Mouse (Mus musculus): ENCODE data around the gene Nxf1. TPM values are rescaled to one million over a fixed set of nuclear protein-coding genes. Genes with fewer than 3 reads are reported as not detected.
A peak's percentile ranks its signal among the peaks of the same experiment; 100 is the strongest.

Nxf1 gene
- polyA plus RNA-seq, 1 experiment from 2014 or later: 54.5 TPM

DNA sequence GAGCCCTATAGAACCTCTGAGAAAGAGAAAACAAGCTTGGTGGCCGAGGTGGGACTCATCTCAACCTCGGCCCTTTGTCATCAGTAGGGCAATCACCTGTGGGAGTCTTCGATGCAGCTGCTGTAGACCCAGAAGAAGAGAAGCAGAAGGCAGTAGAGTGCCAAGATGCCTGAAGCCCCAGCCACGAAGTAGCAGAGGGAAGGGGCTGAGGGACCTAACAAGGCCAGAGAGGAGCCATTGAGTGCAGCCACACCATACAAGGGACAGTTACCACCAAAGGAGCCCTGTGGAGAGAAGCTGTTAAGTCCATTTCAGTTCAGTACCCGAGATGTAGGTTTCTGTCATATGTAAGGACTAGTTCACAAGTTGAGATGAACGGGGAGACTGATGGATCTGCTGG is 16.5 kb downstream of the Nxf1 start:
- no peaks in the 10 kb centered on the region for H3K9me3 ChIP-seq (ENCODE audit: control insufficient read depth)
- H3K4me2 ChIP-seq (replicated peaks; ENCODE audit: low read depth): peak overlapping the region; percentile 96
- H3K27me3 ChIP-seq (replicated peaks; ENCODE audit: control insufficient read depth, insufficient read depth, low read length): no peaks in the 10 kb centered on the region
- peak overlapping the region; percentile 73 for H3K4me3 ChIP-seq (ENCODE audit: low read depth, low read length)
- TF ChIP-seq CTCF (IDR thresholded peaks at IDR 0.05; ENCODE audit: low read depth): no peak
- peaks cover 10% of the 10 kb centered on the region for H3K36me3 ChIP-seq (ENCODE audit: control insufficient read depth, insufficient read depth)
- 0 out of 2 replicates have a peak overlapping the region, but pooled peaks have one; percentile 98 for H3K27ac ChIP-seq (ENCODE audit: low read depth, low read length)
- 36% methylated on average over 6 of the region's 6 CpGs for WGBS
- H3K9ac ChIP-seq (ENCODE audit: low read depth, low read length): peak overlapping the region; percentile 89
- H3K4me1 ChIP-seq (replicated peaks; ENCODE audit: control insufficient read depth, insufficient read depth, low read length): peaks cover 5% of the 10 kb centered on the region; the same call in 1 of the 2 replicates
- no peak for ATAC-seq

DNA sequence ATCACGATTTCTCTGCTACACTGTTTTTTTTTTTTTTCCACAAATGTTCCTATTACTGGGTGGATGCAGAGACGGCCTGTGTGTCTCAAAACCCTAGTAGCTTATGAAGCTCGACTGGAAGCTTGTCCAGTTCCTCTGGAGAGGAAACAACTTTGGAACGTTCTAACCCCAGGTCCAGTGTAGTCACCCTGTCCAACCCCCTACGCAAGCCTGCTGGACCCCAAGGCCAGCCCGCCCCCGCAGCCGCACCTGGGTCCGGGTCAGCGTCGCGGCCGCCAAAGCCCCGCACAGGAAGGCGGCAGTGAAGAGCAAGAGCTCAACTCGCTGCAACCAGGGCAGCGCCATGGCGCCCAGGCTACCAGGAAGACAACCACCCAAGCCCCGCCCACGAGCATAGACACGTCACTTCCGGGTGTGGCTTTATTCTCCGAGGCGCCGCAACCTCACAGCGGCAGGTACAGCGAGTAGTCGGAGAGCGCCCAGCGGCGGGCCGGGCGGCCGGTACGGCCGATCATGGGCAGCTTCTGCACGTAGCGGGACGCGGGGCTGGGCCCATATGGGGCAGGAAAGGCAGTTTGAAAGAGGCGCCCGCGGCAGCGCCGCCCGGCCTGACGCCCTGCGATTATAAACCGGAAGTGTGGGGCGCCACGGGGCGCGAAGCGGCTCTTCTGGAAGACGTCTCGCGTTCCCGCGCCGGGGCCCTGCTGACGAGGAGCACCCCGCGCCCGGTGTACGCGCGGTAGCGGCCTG is 17.4 kb downstream of the Nxf1 start, which contains the start of gene Tmem179b:
Gene Tmem179b (minus strand): TSS at position 382 of the 750 bp plus-strand sequence.
- peak within 1 kb of the TSS; percentile 73 for H3K4me3 ChIP-seq (ENCODE audit: low read depth, low read length)
- peak within 1 kb of the TSS; percentile 89 for H3K9ac ChIP-seq (ENCODE audit: low read depth, low read length)
- WGBS: under 1% methylated on average over 68 of the region's 68 CpGs
- H3K9me3 ChIP-seq (ENCODE audit: control insufficient read depth): no peaks in the 10 kb centered on the region
- no peaks in the 10 kb centered on the region for H3K27me3 ChIP-seq (replicated peaks; ENCODE audit: control insufficient read depth, insufficient read depth, low read length)
- ATAC-seq: peak; percentile 93
- H3K27ac ChIP-seq (ENCODE audit: low read depth, low read length): peak within 1 kb of the TSS; percentile 98
- peak within 1 kb of the TSS; percentile 96 for H3K4me2 ChIP-seq (replicated peaks; ENCODE audit: low read depth)
- peaks cover 6% of the 10 kb centered on the region for H3K36me3 ChIP-seq (ENCODE audit: control insufficient read depth, insufficient read depth)
- peaks cover 5% of the 10 kb centered on the region; the same call in 1 of the 2 replicates for H3K4me1 ChIP-seq (replicated peaks; ENCODE audit: control insufficient read depth, insufficient read depth, low read length)
- TF ChIP-seq CTCF (IDR thresholded peaks at IDR 0.05; ENCODE audit: low read depth): peak; percentile 25; the same call in 1 of the 2 replicates

DNA sequence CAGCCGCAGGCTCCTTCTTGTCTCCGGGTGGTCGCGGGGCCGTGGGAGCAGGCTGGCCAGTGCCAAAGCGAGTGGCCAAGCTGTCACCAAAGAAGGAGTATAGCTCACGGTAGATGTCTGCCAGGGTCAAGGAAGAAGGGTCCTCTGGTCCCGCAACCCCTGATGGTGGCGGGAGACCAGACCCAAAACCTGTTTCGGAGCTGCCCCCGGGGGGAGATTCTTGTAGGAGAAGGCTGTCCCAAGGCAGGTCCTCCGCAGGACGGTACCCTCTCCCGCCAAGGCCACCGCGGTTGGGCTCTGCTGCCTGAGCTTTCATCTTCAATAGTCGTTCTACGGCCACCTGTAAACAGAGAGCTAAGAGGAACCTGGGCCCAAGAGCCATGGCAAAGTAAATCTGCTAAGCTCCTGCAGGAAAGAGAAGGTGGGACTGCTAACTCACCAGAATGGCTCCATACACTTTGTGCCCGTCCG is 18.1 kb downstream of the Nxf1 start:
- peak overlapping the region; percentile 98 for H3K27ac ChIP-seq (ENCODE audit: low read depth, low read length)
- WGBS: 2% methylated on average over 20 of the region's 20 CpGs
- H3K4me3 ChIP-seq (ENCODE audit: low read depth, low read length): peak overlapping the region; percentile 73
- H3K4me2 ChIP-seq (replicated peaks; ENCODE audit: low read depth): peak overlapping the region; percentile 96
- H3K4me1 ChIP-seq (replicated peaks; ENCODE audit: control insufficient read depth, insufficient read depth, low read length): peaks cover 5% of the 10 kb centered on the region; the same call in 1 of the 2 replicates
- no peaks in the 10 kb centered on the region; the same call in none of the 2 replicates for H3K36me3 ChIP-seq (ENCODE audit: control insufficient read depth, insufficient read depth)
- no peaks in the 10 kb centered on the region for H3K9me3 ChIP-seq (ENCODE audit: control insufficient read depth)
- H3K9ac ChIP-seq (ENCODE audit: low read depth, low read length): peak overlapping the region; percentile 89
- H3K27me3 ChIP-seq (replicated peaks; ENCODE audit: control insufficient read depth, insufficient read depth, low read length): no peaks in the 10 kb centered on the region
- TF ChIP-seq CTCF (IDR thresholded peaks at IDR 0.05; ENCODE audit: low read depth): no peak
- no peak for ATAC-seq

DNA sequence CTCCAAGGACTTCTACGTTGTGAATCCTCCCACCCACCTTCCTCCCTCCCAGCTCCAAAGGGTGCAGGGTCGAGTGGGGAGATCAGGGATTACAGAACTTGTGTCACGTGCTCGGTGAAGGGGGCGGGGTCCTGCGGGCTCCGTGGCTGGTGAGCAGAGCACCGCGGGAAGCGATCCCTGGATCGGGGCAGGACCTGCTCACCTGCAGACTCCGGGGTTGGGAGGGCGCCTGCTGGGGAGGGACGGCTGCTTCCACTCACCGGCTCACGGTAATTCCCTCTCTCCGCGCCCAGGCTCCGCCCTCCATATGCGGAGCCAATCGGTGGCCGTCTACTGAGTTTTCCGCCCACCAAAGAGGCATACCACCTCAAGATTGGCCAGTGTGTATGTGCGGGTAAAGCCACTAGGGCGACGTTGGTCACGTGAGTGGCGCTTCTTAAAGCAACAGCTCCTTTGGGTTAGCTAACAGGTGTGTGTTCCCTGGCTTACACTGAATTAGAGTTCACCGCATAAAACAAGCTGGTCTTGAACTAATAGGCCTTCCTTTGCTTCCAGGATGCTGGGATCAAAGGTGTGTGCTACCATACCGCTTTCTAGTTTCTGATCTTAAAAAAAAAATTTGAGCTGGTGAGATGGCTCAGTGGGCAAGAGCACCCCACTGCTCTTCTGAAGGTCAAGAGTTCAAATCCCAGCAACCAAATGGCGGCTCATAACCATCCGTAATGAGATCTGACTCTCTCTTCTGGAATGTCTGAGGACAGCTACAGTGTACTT is 29.3 kb downstream of the Nxf1 start, which contains the start of gene Taf6l:
Gene Taf6l (minus strand): TSS at position 410 of the 774 bp plus-strand sequence.
- H3K27me3 ChIP-seq (replicated peaks; ENCODE audit: control insufficient read depth, insufficient read depth, low read length): no peaks in the 10 kb centered on the region
- 1% methylated on average over 32 of the region's 32 CpGs for WGBS
- H3K36me3 ChIP-seq (ENCODE audit: control insufficient read depth, insufficient read depth): peaks cover 17% of the 10 kb centered on the region
- peak; percentile 54 for TF ChIP-seq CTCF (IDR thresholded peaks at IDR 0.05; ENCODE audit: low read depth)
- H3K4me1 ChIP-seq (replicated peaks; ENCODE audit: control insufficient read depth, insufficient read depth, low read length): no peaks in the 10 kb centered on the region
- no peaks in the 10 kb centered on the region for H3K9me3 ChIP-seq (ENCODE audit: control insufficient read depth)
- peak within 1 kb of the TSS; percentile 47; the same call in 1 of the 2 replicates for H3K27ac ChIP-seq (ENCODE audit: low read depth, low read length)
- peak within 1 kb of the TSS; percentile 61 for H3K4me3 ChIP-seq (ENCODE audit: low read depth, low read length)
- H3K4me2 ChIP-seq (replicated peaks; ENCODE audit: low read depth): peak within 1 kb of the TSS; percentile 60
- peak; percentile 100 for ATAC-seq
- peak within 1 kb of the TSS; percentile 64 for H3K9ac ChIP-seq (ENCODE audit: low read depth, low read length)

DNA sequence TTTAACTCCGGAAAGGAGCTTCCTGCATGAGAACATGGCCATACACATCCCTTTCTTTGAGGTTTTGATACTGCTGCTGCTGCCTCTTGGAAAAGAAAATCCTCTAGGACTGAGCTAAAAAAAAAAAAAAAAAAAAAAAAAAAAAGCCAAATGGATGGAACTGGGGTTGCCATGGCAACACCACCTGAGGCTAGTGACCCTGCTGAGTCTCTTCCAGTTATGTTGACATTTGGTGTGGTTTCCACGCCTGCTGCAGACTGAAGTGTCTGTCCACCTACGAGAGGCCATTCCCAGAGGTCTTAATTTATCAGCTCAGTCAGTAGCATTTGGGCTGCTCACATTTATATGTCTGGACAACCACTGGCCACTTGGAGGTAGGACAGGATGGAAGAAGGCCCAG is 31.6 kb downstream of the Nxf1 start:
- no peaks in the 10 kb centered on the region for H3K4me1 ChIP-seq (replicated peaks; ENCODE audit: control insufficient read depth, insufficient read depth, low read length)
- 38% methylated on average over 3 of the region's 3 CpGs for WGBS

DNA sequence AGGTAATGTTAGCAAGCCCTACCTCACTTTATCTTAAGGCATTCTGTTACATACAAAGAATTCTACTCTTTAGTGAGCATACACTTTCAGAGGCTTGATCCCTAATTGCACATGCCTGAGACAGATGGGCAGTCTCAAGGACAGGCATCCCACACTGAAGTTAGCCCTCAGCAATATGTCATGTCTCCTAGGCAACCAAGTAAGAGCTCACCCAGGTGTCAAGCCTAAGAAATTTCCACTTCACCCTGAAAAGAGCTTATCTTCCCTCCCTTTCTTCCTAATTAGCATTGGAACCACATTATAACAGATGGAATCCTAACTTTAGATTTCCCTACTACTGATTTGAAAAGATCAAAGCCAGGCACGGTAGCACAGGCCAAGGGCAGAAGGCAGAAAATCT is 32.3 kb downstream of the Nxf1 start:
- H3K36me3 ChIP-seq (ENCODE audit: control insufficient read depth, insufficient read depth): peaks cover 16% of the 10 kb centered on the region
- H3K4me1 ChIP-seq (replicated peaks; ENCODE audit: control insufficient read depth, insufficient read depth, low read length): no peaks in the 10 kb centered on the region
- no peak overlapping the region for H3K4me3 ChIP-seq (ENCODE audit: low read depth, low read length)
- H3K27me3 ChIP-seq (replicated peaks; ENCODE audit: control insufficient read depth, insufficient read depth, low read length): no peaks in the 10 kb centered on the region
- no peak for ATAC-seq
- WGBS: 61% methylated on average over 1 of the region's 1 CpGs
- H3K9ac ChIP-seq (ENCODE audit: low read depth, low read length): no peak overlapping the region
- TF ChIP-seq CTCF (IDR thresholded peaks at IDR 0.05; ENCODE audit: low read depth): no peak
- no peak overlapping the region for H3K27ac ChIP-seq (ENCODE audit: low read depth, low read length)
- no peaks in the 10 kb centered on the region for H3K9me3 ChIP-seq (ENCODE audit: control insufficient read depth)
- H3K4me2 ChIP-seq (replicated peaks; ENCODE audit: low read depth): no peak overlapping the region

More for the DNA sequence above, 31.6 kb downstream of the Nxf1 start:
- H3K4me2 ChIP-seq (replicated peaks; ENCODE audit: low read depth): no peak overlapping the region
- peaks cover 12% of the 10 kb centered on the region for H3K36me3 ChIP-seq (ENCODE audit: control insufficient read depth, insufficient read depth)
- ATAC-seq: no peak
- H3K9ac ChIP-seq (ENCODE audit: low read depth, low read length): no peak overlapping the region
- H3K27me3 ChIP-seq (replicated peaks; ENCODE audit: control insufficient read depth, insufficient read depth, low read length): no peaks in the 10 kb centered on the region
- TF ChIP-seq CTCF (IDR thresholded peaks at IDR 0.05; ENCODE audit: low read depth): no peak
- no peak overlapping the region for H3K27ac ChIP-seq (ENCODE audit: low read depth, low read length)
- H3K4me3 ChIP-seq (ENCODE audit: low read depth, low read length): no peak overlapping the region
- H3K9me3 ChIP-seq (ENCODE audit: control insufficient read depth): no peaks in the 10 kb centered on the region
